Mouse (Mus musculus) intestine, embryonic 16.5 days (tissue): Measurements from ENCODE around the gene Itpripl2. TPM values are rescaled to one million over a fixed set of nuclear protein-coding genes. Genes with fewer than 3 reads are reported as not detected.

ENCODE experiments used
- ATAC-seq: fragments of 200-750 bp; cut with Nextera tagmentation; 2 replicates; pipeline ENCODE4 v1.8.0; 2017; ENCODE audit warnings: moderate TSS enrichment, moderate library complexity
- H3K27ac ChIP-seq: fragments of 300-500 bp; sonication (generic); 2 replicates; pipeline ENCODE4 v1.5.1; 2014; ENCODE audit warnings: mild to moderate bottlenecking, low read length
- H3K27me3 ChIP-seq: fragments of 300-500 bp; sonication (generic); replicated peaks from 2 replicates; pipeline ENCODE4 v1.6.1; 2014; ENCODE audit warnings: low read length, control low read depth, mixed read lengths; ENCODE audit not compliant: control insufficient read depth, insufficient read depth
- H3K36me3 ChIP-seq: fragments of 300-500 bp; sonication (generic); 2 replicates; pipeline ENCODE4 v1.6.1; 2014; ENCODE audit warnings: low read length, control low read depth; ENCODE audit not compliant: control insufficient read depth, insufficient read depth
- H3K4me1 ChIP-seq: fragments of 300-500 bp; sonication (generic); 2 replicates; pipeline ENCODE4 v1.6.1; 2014; ENCODE audit warnings: low read length, control low read depth, mixed read lengths; ENCODE audit not compliant: control insufficient read depth, insufficient read depth
- H3K4me2 ChIP-seq: fragments of 300-500 bp; sonication (generic); 2 replicates; pipeline ENCODE4 v1.6.1; 2014; ENCODE audit warnings: low read depth, low read length, control low read depth
- H3K4me3 ChIP-seq: fragments of 300-500 bp; sonication (generic); 2 replicates; pipeline ENCODE4 v1.5.1; 2014; ENCODE audit warnings: mild to moderate bottlenecking, low read length
- H3K9ac ChIP-seq: fragments of 300-500 bp; sonication (generic); 2 replicates; pipeline ENCODE4 v1.6.1; 2014; ENCODE audit warnings: low read depth, low read length
- H3K9me3 ChIP-seq: fragments of 300-500 bp; sonication (generic); 2 replicates; pipeline ENCODE4 v1.6.1; 2016; ENCODE audit warnings: low read length, control low read depth; ENCODE audit not compliant: control insufficient read depth
- WGBS: fragments of 180-500 bp; shearing (Covaris S2); extraction: QIAGEN DNeasy Blood & Tissue Kit; methylation state at CpG from one replicate; pipeline ENCODE4 v1.1.7; 2014; 5-methylcytosine and 5-hydroxymethylcytosine counted together
- polyA plus RNA-seq: library from polyadenylated mRNA; unstranded; fragments of >200 nt; fragmentation: Nextera tagmentation; extraction: Ambion mirVana; gene quantifications from 2 replicates; pipeline ENCODE4 v1.2.1, GENCODE M21; 2015

Gene Itpripl2
- polyA plus RNA-seq, 1 experiment from 2014 or later = 4.1 TPM

DNA sequence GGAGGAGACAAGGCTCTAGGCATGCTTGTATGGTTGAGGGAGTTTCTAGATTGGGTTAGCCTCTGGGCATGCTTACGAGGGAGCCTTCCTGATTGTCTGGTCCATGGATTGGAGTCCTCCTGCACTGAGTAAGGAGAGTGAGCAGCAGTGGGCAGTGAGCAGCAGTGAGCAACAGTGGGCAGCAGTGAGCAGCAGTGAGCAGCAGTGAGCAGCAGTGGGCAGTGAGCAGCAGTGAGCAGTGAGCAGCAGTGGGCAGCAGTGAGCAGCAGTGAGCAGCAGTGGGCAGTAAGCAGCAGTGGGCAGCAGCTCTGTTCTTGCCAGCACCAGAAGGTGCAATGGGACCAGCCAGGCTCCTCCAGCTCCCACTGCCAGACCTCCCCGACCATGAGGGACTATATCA is 26.0 kb upstream of the Itpripl2 start:
- ATAC-seq = peak; percentile 49
- WGBS = 64% methylated on average over 2 of the region's 2 CpGs
- Histone ChIP-seq H3K27ac (no peak overlapping the region), H3K9me3 (no peaks in the 10 kb centered on the region), H3K9ac (no peak overlapping the region), H3K27me3 (no peaks in the 10 kb centered on the region), H3K4me1 (no peaks in the 10 kb centered on the region), H3K4me3 (no peak overlapping the region), H3K36me3 (no peaks in the 10 kb centered on the region), H3K4me2 (no peak overlapping the region)

DNA sequence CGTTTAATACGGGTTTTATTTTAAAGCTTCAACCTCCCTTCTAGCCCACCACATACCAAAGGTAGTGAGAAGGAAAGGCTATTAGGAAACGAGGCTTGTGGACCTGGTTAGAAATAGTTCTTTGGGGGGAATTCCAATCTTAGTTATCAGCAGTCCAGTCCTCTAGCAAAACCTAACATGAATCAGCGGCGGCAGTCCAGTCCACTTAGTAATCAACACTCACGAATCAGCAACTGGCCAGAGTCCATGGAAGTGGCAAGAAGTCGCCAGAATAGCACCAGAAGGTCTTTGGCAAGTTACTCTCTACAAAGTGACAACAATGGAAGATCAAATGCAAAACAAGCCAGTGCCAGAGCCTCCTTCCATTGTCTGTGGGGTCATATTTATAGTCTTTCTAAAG is 16.8 kb upstream of the Itpripl2 start:
- Histone ChIP-seq H3K9me3 (no peaks in the 10 kb centered on the region), H3K9ac (no peak overlapping the region), H3K4me1 (no peaks in the 10 kb centered on the region), H3K27ac (no peak overlapping the region), H3K4me2 (no peak overlapping the region), H3K4me3 (no peak overlapping the region), H3K36me3 (no peaks in the 10 kb centered on the region), H3K27me3 (no peaks in the 10 kb centered on the region)
- ATAC-seq = no peak
- 76% methylated on average over 7 of the region's 7 CpGs for WGBS

GRCm38 (mm10) chr7:118503844-118504243 is 12.1 kb upstream of the Itpripl2 start:
- Histone ChIP-seq H3K27ac (no peak overlapping the region), H3K4me1 (0 out of 2 replicates have a peak, but pooled peaks cover 5% of the 10 kb centered on the region), H3K9ac (no peak overlapping the region), H3K9me3 (no peaks in the 10 kb centered on the region), H3K27me3 (no peaks in the 10 kb centered on the region), H3K4me2 (no peak overlapping the region), H3K4me3 (no peak overlapping the region), H3K36me3 (no peaks in the 10 kb centered on the region)
- WGBS = 60% methylated on average over 4 of the region's 4 CpGs
- ATAC-seq = no peak

- Histone ChIP-seq H3K27me3 (no peaks in the 10 kb centered on the region), H3K4me1 (0 out of 2 replicates have a peak, but pooled peaks cover 5% of the 10 kb centered on the region), H3K27ac (no peak overlapping the region), H3K9me3 (no peaks in the 10 kb centered on the region), H3K9ac (no peak overlapping the region), H3K4me2 (no peak overlapping the region), H3K36me3 (no peaks in the 10 kb centered on the region), H3K4me3 (no peak overlapping the region)
- 79% methylated on average over 8 of the region's 8 CpGs for WGBS
- ATAC-seq = no peak
Measured at GRCm38 (mm10) chr7:118502333-118502732, 10.6 kb upstream of the Itpripl2 start.

DNA sequence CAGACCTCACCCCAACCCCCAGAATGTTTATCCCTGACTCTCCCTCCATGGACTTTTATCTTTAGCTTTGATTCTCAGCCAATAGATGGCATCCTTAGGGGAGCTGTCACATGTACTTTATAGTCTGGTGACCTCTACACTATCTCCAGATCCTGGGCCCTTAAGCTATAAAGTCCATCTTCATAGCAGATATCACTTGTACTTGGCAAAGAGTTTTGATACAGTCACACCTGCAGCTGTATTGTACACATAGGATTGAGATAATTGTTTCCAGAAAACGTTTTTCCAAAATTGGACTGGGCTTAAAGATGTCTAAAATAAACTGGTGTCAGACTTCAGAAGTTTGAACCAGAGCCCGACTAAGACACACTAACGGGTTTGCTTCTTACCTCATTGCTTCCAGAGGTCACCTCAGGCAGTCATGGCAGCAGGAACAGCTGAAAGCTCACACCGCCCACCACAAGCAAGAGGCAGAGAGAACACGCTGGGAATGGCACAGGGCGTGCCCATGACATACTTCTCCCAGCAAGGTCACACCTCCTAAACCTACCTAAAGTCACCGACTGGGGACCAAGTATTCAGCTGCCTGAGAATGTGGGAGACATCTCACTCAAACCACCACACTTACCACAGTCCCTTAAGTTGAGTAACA is 8.1 kb upstream of the Itpripl2 start:
- Histone ChIP-seq H3K4me1 (0 out of 2 replicates have a peak, but pooled peaks cover 5% of the 10 kb centered on the region), H3K4me3 (no peak overlapping the region), H3K9ac (no peak overlapping the region), H3K4me2 (no peak overlapping the region), H3K27ac (0 out of 2 replicates have a peak overlapping the region, but pooled peaks have one; percentile 5), H3K9me3 (no peaks in the 10 kb centered on the region), H3K27me3 (no peaks in the 10 kb centered on the region), H3K36me3 (no peaks in the 10 kb centered on the region)
- 49% methylated on average over 7 of the region's 7 CpGs for WGBS
- ATAC-seq = peak; percentile 85

- Histone ChIP-seq H3K27me3 (no peaks in the 10 kb centered on the region), H3K4me2 (no peak overlapping the region), H3K27ac (peak overlapping the region; percentile 34), H3K36me3 (no peaks in the 10 kb centered on the region), H3K4me3 (no peak overlapping the region), H3K9ac (no peak overlapping the region), H3K4me1 (0 out of 2 replicates have a peak, but pooled peaks cover 5% of the 10 kb centered on the region), H3K9me3 (no peaks in the 10 kb centered on the region)
- 67% methylated on average over 12 of the region's 12 CpGs for WGBS
- peak; percentile 96 for ATAC-seq
Measured at GRCm38 (mm10) chr7:118498984-118499783, 7.4 kb upstream of the Itpripl2 start.

DNA sequence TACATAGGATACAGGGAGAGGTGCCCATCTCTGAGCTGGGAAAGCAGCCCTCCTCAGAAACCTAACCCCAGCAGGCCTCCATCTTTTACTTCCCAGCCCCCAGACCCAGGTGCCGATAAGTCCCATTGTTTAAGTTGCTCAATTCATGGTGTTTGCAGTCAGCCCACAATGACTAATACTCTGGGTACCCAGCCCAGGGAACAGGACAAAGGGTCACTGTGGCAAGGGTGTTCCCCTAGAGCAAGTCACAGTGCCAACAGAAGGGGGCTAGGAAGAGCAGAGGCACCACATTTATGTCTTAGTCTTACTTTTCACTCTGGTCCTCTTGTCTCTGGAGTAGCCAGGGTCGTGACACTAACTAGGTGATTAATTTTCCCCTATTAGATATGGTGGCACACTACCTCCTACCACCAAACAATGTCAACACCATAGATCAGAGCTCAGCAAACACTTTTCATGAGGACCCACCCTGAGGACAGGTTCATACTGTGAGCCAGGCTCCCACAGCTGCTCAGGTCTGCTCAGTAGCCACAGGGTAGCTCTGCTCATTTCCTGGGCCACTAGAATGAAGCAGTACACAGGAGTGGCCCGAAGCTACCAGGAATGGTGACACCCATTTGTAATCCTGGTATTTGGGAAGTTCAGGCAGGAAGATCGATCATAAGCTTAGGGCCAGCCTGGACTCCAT is 3.3 kb upstream of the Itpripl2 start:
- no peaks in the 10 kb centered on the region for H3K36me3 ChIP-seq
- no peak overlapping the region for H3K27ac ChIP-seq
- 72% methylated on average over 4 of the region's 4 CpGs for WGBS
- H3K9me3 ChIP-seq = no peaks in the 10 kb centered on the region
- no peak overlapping the region for H3K9ac ChIP-seq
- no peak overlapping the region for H3K4me3 ChIP-seq
- no peak for ATAC-seq
- H3K4me2 ChIP-seq = no peak overlapping the region
- no peaks in the 10 kb centered on the region for H3K27me3 ChIP-seq
- peaks cover 16% of the 10 kb centered on the region for H3K4me1 ChIP-seq

- no peak overlapping the region for H3K4me3 ChIP-seq
- peaks cover 20% of the 10 kb centered on the region for H3K4me1 ChIP-seq
- H3K9ac ChIP-seq = no peak overlapping the region
- H3K36me3 ChIP-seq = no peaks in the 10 kb centered on the region
- ATAC-seq = no peak
- H3K27ac ChIP-seq = no peak overlapping the region
- H3K9me3 ChIP-seq = no peaks in the 10 kb centered on the region
- WGBS = 86% methylated on average over 9 of the region's 9 CpGs
- no peak overlapping the region for H3K4me2 ChIP-seq
- no peaks in the 10 kb centered on the region for H3K27me3 ChIP-seq
Measured at GRCm38 (mm10) chr7:118493892-118494291, 2.1 kb upstream of the Itpripl2 start.

DNA sequence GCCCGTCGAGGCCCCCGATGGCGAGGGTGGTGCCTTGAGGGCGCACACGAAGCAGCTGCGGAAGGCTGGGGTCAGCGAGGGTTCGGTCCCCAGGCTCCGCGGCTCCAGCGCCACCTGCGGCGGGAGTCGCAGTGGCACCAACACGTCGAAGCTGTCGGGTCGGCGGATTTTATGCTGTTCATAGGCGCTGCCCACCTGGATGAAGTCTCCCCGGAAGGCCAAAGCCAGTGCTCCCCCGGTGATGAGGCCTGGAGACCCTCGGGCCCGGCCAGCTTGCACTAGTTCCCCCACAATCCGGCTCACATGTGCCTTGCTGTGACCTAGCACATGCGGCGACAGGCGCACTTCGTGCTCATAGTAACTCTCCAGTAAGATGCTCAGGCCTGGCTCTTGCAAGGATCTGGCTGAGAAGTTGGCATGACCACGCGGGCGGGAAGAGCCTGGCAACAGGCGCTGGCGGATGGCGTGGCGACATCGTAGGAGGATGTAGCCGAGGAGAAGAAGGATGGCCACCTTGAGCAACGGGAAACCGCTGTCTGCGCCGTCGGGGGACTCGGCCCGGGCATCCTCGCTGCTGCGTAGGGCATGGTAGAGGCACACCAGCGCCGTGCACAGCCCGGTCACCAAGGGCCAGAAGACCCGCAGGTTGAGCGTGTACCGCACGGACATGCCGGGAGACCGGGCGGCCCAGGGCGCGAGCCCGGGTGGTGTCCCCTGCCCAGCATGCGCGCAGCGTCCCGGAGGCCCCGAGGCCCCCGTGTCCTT is 927 bp downstream of the Itpripl2 start:
- Histone ChIP-seq H3K27me3 (no peaks in the 10 kb centered on the region), H3K27ac (peak overlapping the region; percentile 93), H3K4me1 (peaks cover 33% of the 10 kb centered on the region), H3K9ac (peak overlapping the region; percentile 99), H3K4me2 (peak overlapping the region; percentile 80), H3K36me3 (no peaks in the 10 kb centered on the region), H3K4me3 (peak overlapping the region; percentile 82), H3K9me3 (no peaks in the 10 kb centered on the region)
- ATAC-seq = peak; percentile 53
- WGBS = 8% methylated on average over 67 of the region's 67 CpGs
